Mouse (Mus musculus) CH12.LX (cell line): ENCODE measurements around the gene Ergic1.

Experiments used
- CHD2 ChIP-seq: IDR thresholded peaks from 2 replicates; pipeline ENCODE4 v1.6.1; 2011; ENCODE audit warnings: low read length, improper control_type of control experiment
- CTCF ChIP-seq, 2 experiments: IDR thresholded peaks in 1 of 2; conservative IDR thresholded peaks in 1 of 2; 2 replicates each; pipeline ENCODE4 v1.5.1; 2011 to 2012; ENCODE audit warnings: low read depth in 2 of 2, low read length in 2 of 2, improper control_type of control experiment in 1 of 2, inconsistent platforms in 1 of 2, mild to moderate bottlenecking in 1 of 2, moderate library complexity in 1 of 2
- E2F4 ChIP-seq: IDR thresholded peaks from 2 replicates; pipeline ENCODE4 v1.6.1; 2011; ENCODE audit warnings: low read depth, low read length, improper control_type of control experiment; ENCODE audit not compliant: insufficient replicate concordance
- KAT2A ChIP-seq: IDR thresholded peaks from 2 replicates; pipeline ENCODE4 v1.6.1; 2012; ENCODE audit warnings: low read length, improper control_type of control experiment, inconsistent platforms; ENCODE audit not compliant: insufficient replicate concordance
- MAX ChIP-seq: IDR thresholded peaks from 2 replicates; pipeline ENCODE4 v1.6.1; 2011; ENCODE audit warnings: low read length, improper control_type of control experiment
- MXI1 ChIP-seq: IDR thresholded peaks from 2 replicates; pipeline ENCODE4 v1.6.1; 2011; ENCODE audit warnings: mild to moderate bottlenecking, low read depth, low read length, improper control_type of control experiment
- RAD21 ChIP-seq: IDR thresholded peaks from 2 replicates; pipeline ENCODE4 v1.6.1; 2011; ENCODE audit warnings: low read depth, mild to moderate bottlenecking, low read length, improper control_type of control experiment, moderate library complexity

- TF ChIP-seq CTCF (conservative IDR thresholded peaks at IDR 0.05 in 1 of 2, IDR thresholded peaks at IDR 0.05 in 1 of 2; ENCODE audit: low read depth in 2 of 2, low read length in 2 of 2): no peak
- TF ChIP-seq MAX: no peak
- no peak for TF ChIP-seq RAD21
- TF ChIP-seq KAT2A: no peak
- TF ChIP-seq E2F4: no peak
- no peak for TF ChIP-seq MXI1
- TF ChIP-seq CHD2: no peak
These were observed 57.2 kb downstream of the Ergic1 start for GRCm38 (mm10) chr17:26618498-26618897.
